Mouse (Mus musculus) cerebellum, postnatal 25 days (tissue): ENCODE data around the gene Tas2r143.

ENCODE experiments used
- DNase-seq, 2 experiments: peaks; one replicate each; pipeline ENCODE4 v3.0.0; 2021; ENCODE audit warnings: mixed read lengths in 2 of 2

Gene Tas2r143

GRCm38 (mm10) chr6:42369870-42370269 is 30.2 kb upstream of the Tas2r143 start:
- no peak for DNase-seq

GRCm38 (mm10) chr6:42370630-42371363 is 29.2 kb upstream of the Tas2r143 start:
- DNase-seq = peak; percentile 7 to 8

- no peak for DNase-seq
Measured at GRCm38 (mm10) chr6:42372001-42372400, 28.0 kb upstream of the Tas2r143 start.

GRCm38 (mm10) chr6:42372421-42372815 is 27.6 kb upstream of the Tas2r143 start:
- DNase-seq = peak in 1 of 2 experiments; percentile 6

- DNase-seq = peak; percentile 75 to 82
Measured at GRCm38 (mm10) chr6:42372816-42373547, 27.1 kb upstream of the Tas2r143 start, which contains the start of gene Epha1. Gene Epha1 (minus strand): TSS chr6:42373268.

- DNase-seq = peak in 1 of 2 experiments; percentile 11
Measured at GRCm38 (mm10) chr6:42373669-42374430, 26.2 kb upstream of the Tas2r143 start.

GRCm38 (mm10) chr6:42374701-42375100 is 25.3 kb upstream of the Tas2r143 start:
- no peak for DNase-seq

- no peak for DNase-seq
Measured at GRCm38 (mm10) chr6:42375131-42375530, 24.9 kb upstream of the Tas2r143 start.

- DNase-seq = no peak
Measured at GRCm38 (mm10) chr6:42376016-42376415, 24.0 kb upstream of the Tas2r143 start.

- no peak for DNase-seq
Measured at GRCm38 (mm10) chr6:42376504-42377019, 23.5 kb upstream of the Tas2r143 start.

GRCm38 (mm10) chr6:42377280-42377679 is 22.8 kb upstream of the Tas2r143 start:
- no peak for DNase-seq

GRCm38 (mm10) chr6:42379551-42379950 is 20.5 kb upstream of the Tas2r143 start:
- DNase-seq = no peak

GRCm38 (mm10) chr6:42380416-42381144 is 19.5 kb upstream of the Tas2r143 start:
- DNase-seq = peak; percentile 51 to 76

GRCm38 (mm10) chr6:42381221-42381620 is 18.8 kb upstream of the Tas2r143 start:
- DNase-seq = no peak

GRCm38 (mm10) chr6:42381916-42382381 is 18.1 kb upstream of the Tas2r143 start:
- DNase-seq = no peak

GRCm38 (mm10) chr6:42383360-42383759 is 16.7 kb upstream of the Tas2r143 start:
- no peak for DNase-seq

GRCm38 (mm10) chr6:42385635-42386034 is 14.4 kb upstream of the Tas2r143 start:
- no peak for DNase-seq

GRCm38 (mm10) chr6:42391796-42392330 is 8.2 kb upstream of the Tas2r143 start:
- no peak for DNase-seq

GRCm38 (mm10) chr6:42395960-42396809 is 3.9 kb upstream of the Tas2r143 start:
- DNase-seq = peak; percentile 37 to 61

GRCm38 (mm10) chr6:42397041-42397657 is 2.9 kb upstream of the Tas2r143 start:
- DNase-seq = no peak
